Mouse (Mus musculus): ENCODE measurements around the gene Pipox. TPM values are rescaled to one million over a fixed set of nuclear protein-coding genes. Genes with fewer than 3 reads are reported as not detected.

The Pipox gene
- total RNA-seq, 2 experiments from 2014 or later = 0.25 to 1.4 TPM

- intact Hi-C loops (cut with DNase I) = loop anchor here (5.0 kb wide), 2 partner anchors 33 to 78 kb away; partner anchors contain the start of gene Sez6
- DNase-seq (ENCODE audit: low spot score in 2 of 2) = no peak
Observed at GRCm38 (mm10) chr11:77854641-77855040, 39.3 kb downstream of the Pipox start.

GRCm38 (mm10) chr11:77852941-77853668 is 40.8 kb downstream of the Pipox start:
- intact Hi-C loops (cut with DNase I) = loop anchor here (5.0 kb wide), 2 partner anchors 34 to 79 kb away; partner anchors contain the start of gene Sez6
- no peak for DNase-seq (ENCODE audit: low spot score in 2 of 2)

- intact Hi-C loops (cut with DNase I) = loop anchor here (5.0 kb wide), 2 partner anchors 35 to 80 kb away; partner anchors contain the start of gene Sez6
- DNase-seq (ENCODE audit: low spot score in 2 of 2) = no peak
Observed at GRCm38 (mm10) chr11:77852195-77852594, 41.7 kb downstream of the Pipox start.

- intact Hi-C loops (cut with DNase I) = loop anchor here (5.0 kb wide), 2 partner anchors 36 to 81 kb away; partner anchors contain the start of gene Sez6
- no peak for DNase-seq (ENCODE audit: low spot score in 2 of 2)
Observed at GRCm38 (mm10) chr11:77851483-77852010, 42.3 kb downstream of the Pipox start.

GRCm38 (mm10) chr11:77850401-77851244 is 43.3 kb downstream of the Pipox start:
- DNase-seq (ENCODE audit: low spot score in 2 of 2) = peak; percentile 65 to 67
- intact Hi-C loops (cut with DNase I) = loop anchor here (5.0 kb wide), 2 partner anchors 37 to 82 kb away; partner anchors contain the start of gene Sez6

- no peak for DNase-seq (ENCODE audit: low spot score in 2 of 2)
- intact Hi-C loops (cut with DNase I) = no loop called here
Observed at GRCm38 (mm10) chr11:77849151-77849550, 44.7 kb downstream of the Pipox start.

- intact Hi-C loops (cut with DNase I) = no loop called here
- DNase-seq (ENCODE audit: low spot score in 2 of 2) = no peak
Observed at GRCm38 (mm10) chr11:77848131-77848530, 45.8 kb downstream of the Pipox start.

GRCm38 (mm10) chr11:77847599-77848128 is 46.2 kb downstream of the Pipox start:
- intact Hi-C loops (cut with DNase I) = no loop called here
- no peak for DNase-seq (ENCODE audit: low spot score in 2 of 2)

- intact Hi-C loops (cut with DNase I) = no loop called here
- DNase-seq (ENCODE audit: low spot score in 2 of 2) = no peak
Observed at GRCm38 (mm10) chr11:77843906-77844200, 50.0 kb downstream of the Pipox start.

GRCm38 (mm10) chr11:77843068-77843905 is 50.6 kb downstream of the Pipox start:
- DNase-seq (ENCODE audit: low spot score in 2 of 2) = no peak
- intact Hi-C loops (cut with DNase I) = no loop called here

- DNase-seq (ENCODE audit: low spot score in 2 of 2) = peak in 1 of 2 experiments; percentile 10
- intact Hi-C loops (cut with DNase I) = no loop called here
Observed at GRCm38 (mm10) chr11:77840523-77841245, 53.2 kb downstream of the Pipox start.

GRCm38 (mm10) chr11:77837856-77838255 is 56.0 kb downstream of the Pipox start:
- intact Hi-C loops (cut with DNase I) = no loop called here
- DNase-seq (ENCODE audit: low spot score in 2 of 2) = no peak

GRCm38 (mm10) chr11:77836751-77837150 is 57.1 kb downstream of the Pipox start:
- intact Hi-C loops (cut with DNase I) = no loop called here

GRCm38 (mm10) chr11:77836290-77836689 is 57.6 kb downstream of the Pipox start:
- DNase-seq (ENCODE audit: low spot score in 2 of 2) = no peak
- intact Hi-C loops (cut with DNase I) = no loop called here

More at GRCm38 (mm10) chr11:77836751-77837150, 57.1 kb downstream of the Pipox start:
- no peak for DNase-seq (ENCODE audit: low spot score in 2 of 2)

- intact Hi-C loops (cut with DNase I) = no loop called here
- DNase-seq (ENCODE audit: low spot score in 2 of 2) = no peak
Observed at GRCm38 (mm10) chr11:77835109-77835508, 58.8 kb downstream of the Pipox start.

- no peak for DNase-seq (ENCODE audit: low spot score in 2 of 2)
- intact Hi-C loops (cut with DNase I) = no loop called here
Observed at GRCm38 (mm10) chr11:77832541-77832940, 61.4 kb downstream of the Pipox start.

GRCm38 (mm10) chr11:77830875-77831274 is 63.0 kb downstream of the Pipox start:
- no peak for DNase-seq (ENCODE audit: low spot score in 2 of 2)
- intact Hi-C loops (cut with DNase I) = no loop called here
